Mouse (Mus musculus) E14TG2a.4 (cell line): ENCODE measurements around the gene Galnt17.

Source experiments
- CTCF ChIP-seq: conservative IDR thresholded peaks from 2 replicates; pipeline ENCODE4 v1.5.1; 2014; ENCODE audit warnings: low read length
- NANOG ChIP-seq: IDR thresholded peaks from 2 replicates; pipeline ENCODE4 v1.6.1; 2014; ENCODE audit warnings: borderline replicate concordance, low read length, mixed read lengths

GRCm38 (mm10) chr5:130919969-130920368 lies 388.3 kb downstream of the Galnt17 start:
- TF ChIP-seq CTCF = peak; percentile 71
- no peak for TF ChIP-seq NANOG
